Mouse (Mus musculus): ENCODE measurements around the gene Srsf10. TPM values are rescaled to one million over a fixed set of nuclear protein-coding genes. Genes with fewer than 3 reads are reported as not detected.

The Srsf10 gene
- total and polyA plus RNA-seq, 3 experiments, result 241 to 418 (median 299) TPM

DNA sequence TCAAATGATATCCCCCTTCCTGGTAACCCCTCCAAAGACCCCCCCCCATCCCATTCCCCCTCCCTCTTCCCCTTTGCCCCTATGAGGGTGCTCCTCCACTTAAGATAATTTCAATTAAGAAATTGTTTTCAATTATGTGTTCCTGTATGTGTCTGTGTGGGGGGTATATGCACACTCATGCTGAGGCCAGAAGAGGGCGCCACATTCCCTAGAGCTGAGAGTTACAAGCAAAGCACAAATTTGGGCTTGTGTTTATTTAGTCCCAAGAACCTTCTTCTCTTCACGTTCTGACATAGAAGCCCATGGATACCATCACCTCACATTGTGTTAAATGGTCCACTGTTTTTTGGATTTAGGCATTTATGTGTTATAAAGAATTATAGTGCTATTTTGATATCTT lies 32.2 kb upstream of the Srsf10 start:
- DNase-seq (ENCODE audit: low spot score), result no peak
- H3K36me3 ChIP-seq (replicated peaks), result no peaks in the 10 kb centered on the region
- H3K4me1 ChIP-seq (ENCODE audit: insufficient read depth, low read depth, low read length), result no peaks in the 10 kb centered on the region
- no peak overlapping the region for H3K4me3 ChIP-seq (ENCODE audit: low read depth, low read length)
- peaks cover 13% of the 10 kb centered on the region; the same call in 1 of the 2 replicates for H3K27me3 ChIP-seq (ENCODE audit: insufficient read depth, low read length)
- 0 out of 2 replicates have a peak, but pooled peaks have one; percentile 4 for TF ChIP-seq CTCF (IDR thresholded peaks at IDR 0.05; ENCODE audit: low read depth, low read length)
- TF ChIP-seq POLR2AphosphoS5 (IDR thresholded peaks at IDR 0.05; ENCODE audit: insufficient replicate concordance, low read depth, low read length), result no peak
- no peak for ATAC-seq (ENCODE audit: extremely low read depth, insufficient number of reproducible peaks, low FRiP score, poor library complexity, severe bottlenecking)
- H3K9me3 ChIP-seq (replicated peaks), result no peaks in the 10 kb centered on the region

DNA sequence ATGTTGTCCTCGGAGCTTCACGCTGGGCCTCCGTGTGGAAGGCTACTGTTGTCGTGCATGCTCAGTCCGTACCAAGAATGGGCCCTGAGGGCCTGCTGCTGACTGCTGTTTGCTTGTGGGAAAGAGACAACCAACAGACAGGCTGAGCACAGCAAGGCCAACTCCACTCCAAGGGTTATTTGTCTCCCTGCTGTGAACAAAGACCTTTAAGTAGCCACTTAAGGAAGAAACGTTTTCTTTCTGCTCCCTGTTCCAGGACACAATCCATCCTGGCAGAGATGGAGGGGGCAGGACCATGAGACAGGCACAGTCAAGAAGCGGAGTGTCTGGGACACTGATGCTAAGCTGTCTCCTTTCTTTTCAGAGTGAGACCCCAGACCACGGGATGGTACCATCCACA lies 31.3 kb upstream of the Srsf10 start:
- no peak overlapping the region for H3K4me3 ChIP-seq (ENCODE audit: low read depth, low read length)
- H3K27me3 ChIP-seq (ENCODE audit: insufficient read depth, low read length), result peaks cover 16% of the 10 kb centered on the region
- H3K9me3 ChIP-seq (replicated peaks), result no peaks in the 10 kb centered on the region
- TF ChIP-seq POLR2AphosphoS5 (IDR thresholded peaks at IDR 0.05; ENCODE audit: insufficient replicate concordance, low read depth, low read length) (no peak), TAL1 (conservative IDR thresholded peaks at IDR 0.05; ENCODE audit: low read depth, low read length) (no peak), GATA1 (IDR thresholded peaks at IDR 0.05; ENCODE audit: borderline replicate concordance, low read length) (no peak), CTCF (IDR thresholded peaks at IDR 0.05; ENCODE audit: low read depth, low read length) (no peak), GATA2 (IDR thresholded peaks at IDR 0.05; ENCODE audit: borderline replicate concordance, low read depth, low read length) (no peak)
- H3K4me1 ChIP-seq (ENCODE audit: insufficient read depth, low read depth, low read length), result no peaks in the 10 kb centered on the region
- no peaks in the 10 kb centered on the region for H3K36me3 ChIP-seq (replicated peaks)
- no peak for ATAC-seq (ENCODE audit: extremely low read depth, insufficient number of reproducible peaks, low FRiP score, poor library complexity, severe bottlenecking)
- no peak for DNase-seq (ENCODE audit: low spot score)

DNA sequence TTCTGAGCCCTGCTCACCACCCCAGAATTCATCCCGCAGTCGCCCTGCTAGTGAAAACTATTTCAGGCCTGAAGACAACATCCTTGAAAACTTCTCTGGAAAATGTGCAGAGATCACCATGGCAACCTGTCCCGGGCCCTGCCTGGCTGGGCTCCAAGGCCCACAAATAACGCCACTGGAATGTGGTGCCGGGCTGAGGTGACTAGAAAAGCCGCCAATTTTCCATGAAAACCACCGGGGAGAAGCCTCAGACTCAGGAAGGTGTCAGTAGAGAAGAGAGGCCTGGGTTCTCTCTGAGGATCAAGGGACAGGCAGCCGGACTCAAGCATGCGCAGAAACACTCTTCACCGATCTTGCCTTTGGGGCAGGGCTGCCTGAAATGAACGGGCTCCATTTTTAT lies 27.1 kb upstream of the Srsf10 start:
- Histone ChIP-seq H3K27me3 (ENCODE audit: insufficient read depth, low read length) (peaks cover 9% of the 10 kb centered on the region), H3K9me3 (replicated peaks) (no peaks in the 10 kb centered on the region), H3K4me3 (ENCODE audit: low read depth, low read length) (no peak overlapping the region), H3K4me1 (ENCODE audit: insufficient read depth, low read depth, low read length) (no peaks in the 10 kb centered on the region), H3K36me3 (replicated peaks) (no peaks in the 10 kb centered on the region)
- TF ChIP-seq CTCF (IDR thresholded peaks at IDR 0.05; ENCODE audit: low read depth, low read length), result no peak
- TF ChIP-seq TAL1 (conservative IDR thresholded peaks at IDR 0.05; ENCODE audit: low read depth, low read length), result no peak
- no peak for TF ChIP-seq GATA2 (IDR thresholded peaks at IDR 0.05; ENCODE audit: borderline replicate concordance, low read depth, low read length)
- TF ChIP-seq GATA1 (IDR thresholded peaks at IDR 0.05; ENCODE audit: borderline replicate concordance, low read length), result no peak
- TF ChIP-seq POLR2AphosphoS5 (IDR thresholded peaks at IDR 0.05; ENCODE audit: insufficient replicate concordance, low read depth, low read length), result no peak
- ATAC-seq (ENCODE audit: extremely low read depth, insufficient number of reproducible peaks, low FRiP score, poor library complexity, severe bottlenecking) (no peak), DNase-seq (ENCODE audit: low spot score) (no peak)

DNA sequence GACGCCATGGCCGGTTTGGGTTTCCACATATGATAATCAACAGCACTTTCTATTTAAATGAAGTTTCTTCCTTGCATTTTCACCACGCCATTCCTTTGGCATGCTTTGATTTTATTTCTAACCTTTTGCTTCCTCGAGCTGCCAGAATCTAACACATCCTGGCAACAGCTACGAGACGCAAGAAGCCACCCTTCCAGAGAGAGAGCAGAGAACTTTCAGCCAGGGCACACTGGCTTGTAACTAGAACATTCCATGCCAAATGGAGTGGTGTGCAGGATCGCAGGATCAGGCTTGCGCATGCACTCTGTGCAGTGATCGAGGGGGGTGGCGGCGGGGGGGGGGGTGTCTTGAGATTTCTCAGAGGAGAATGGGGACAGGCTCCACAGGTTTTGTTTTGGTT lies 23.5 kb upstream of the Srsf10 start:
- Histone ChIP-seq H3K9me3 (replicated peaks) (no peaks in the 10 kb centered on the region), H3K4me3 (ENCODE audit: low read depth, low read length) (no peak overlapping the region), H3K4me1 (ENCODE audit: insufficient read depth, low read depth, low read length) (no peaks in the 10 kb centered on the region), H3K36me3 (replicated peaks) (no peaks in the 10 kb centered on the region), H3K27me3 (ENCODE audit: insufficient read depth, low read length) (peaks cover 14% of the 10 kb centered on the region)
- DNase-seq (ENCODE audit: low spot score) (no peak), ATAC-seq (ENCODE audit: extremely low read depth, insufficient number of reproducible peaks, low FRiP score, poor library complexity, severe bottlenecking) (no peak)
- TF ChIP-seq TAL1 (conservative IDR thresholded peaks at IDR 0.05; ENCODE audit: low read depth, low read length) (no peak), POLR2AphosphoS5 (IDR thresholded peaks at IDR 0.05; ENCODE audit: insufficient replicate concordance, low read depth, low read length) (no peak), CTCF (IDR thresholded peaks at IDR 0.05; ENCODE audit: low read depth, low read length) (no peak), GATA2 (IDR thresholded peaks at IDR 0.05; ENCODE audit: borderline replicate concordance, low read depth, low read length) (no peak), GATA1 (IDR thresholded peaks at IDR 0.05; ENCODE audit: borderline replicate concordance, low read length) (no peak)

DNA sequence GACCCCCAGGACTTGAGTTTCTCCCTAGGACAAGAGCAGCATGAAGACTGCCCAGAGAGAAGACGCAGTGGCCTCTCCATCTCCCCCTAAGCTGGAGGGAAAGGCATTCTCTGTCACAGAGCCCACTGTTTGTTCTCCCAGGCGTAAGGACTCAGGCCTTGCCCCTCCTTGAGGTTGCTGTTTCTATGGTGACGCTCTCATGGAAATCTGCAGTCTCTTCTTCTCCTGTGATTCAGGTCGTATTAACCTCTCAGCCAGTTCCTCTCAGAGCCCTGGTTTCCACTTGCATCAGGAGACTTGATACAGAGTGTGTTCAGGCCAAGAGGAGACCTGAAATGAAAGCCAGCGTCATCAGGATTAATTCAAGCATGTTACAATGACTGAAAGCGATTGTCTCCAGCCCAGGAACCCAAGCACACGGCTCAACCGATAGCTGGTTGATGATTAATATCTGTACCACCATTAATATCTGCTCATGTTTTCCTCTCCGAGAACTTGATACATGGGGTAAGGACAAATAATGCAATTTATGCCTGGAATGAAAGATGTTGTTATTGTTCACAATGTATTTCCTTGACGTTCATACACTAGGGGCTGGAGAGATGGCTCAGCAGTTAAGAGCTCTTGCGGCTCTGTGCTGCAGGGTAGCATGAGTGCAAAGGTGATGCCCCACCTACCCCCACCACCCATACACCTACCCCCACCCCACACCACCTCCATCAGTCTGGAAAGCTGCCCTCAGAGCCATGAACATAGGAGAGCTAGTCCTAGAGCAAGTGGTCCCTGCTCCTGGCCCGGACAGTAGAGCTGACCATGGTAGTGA lies 22.0 kb upstream of the Srsf10 start:
- TF ChIP-seq TAL1 (conservative IDR thresholded peaks at IDR 0.05; ENCODE audit: low read depth, low read length) (no peak), CTCF (IDR thresholded peaks at IDR 0.05; ENCODE audit: low read depth, low read length) (no peak), POLR2AphosphoS5 (IDR thresholded peaks at IDR 0.05; ENCODE audit: insufficient replicate concordance, low read depth, low read length) (no peak), GATA2 (IDR thresholded peaks at IDR 0.05; ENCODE audit: borderline replicate concordance, low read depth, low read length) (no peak), GATA1 (IDR thresholded peaks at IDR 0.05; ENCODE audit: borderline replicate concordance, low read length) (no peak)
- no peak for ATAC-seq (ENCODE audit: extremely low read depth, insufficient number of reproducible peaks, low FRiP score, poor library complexity, severe bottlenecking)
- Histone ChIP-seq H3K4me1 (ENCODE audit: insufficient read depth, low read depth, low read length) (no peaks in the 10 kb centered on the region), H3K36me3 (replicated peaks) (no peaks in the 10 kb centered on the region), H3K4me3 (ENCODE audit: low read depth, low read length) (no peak overlapping the region), H3K9me3 (replicated peaks) (no peaks in the 10 kb centered on the region), H3K27me3 (ENCODE audit: insufficient read depth, low read length) (peaks cover 18% of the 10 kb centered on the region)
- DNase-seq (ENCODE audit: low spot score), result no peak

DNA sequence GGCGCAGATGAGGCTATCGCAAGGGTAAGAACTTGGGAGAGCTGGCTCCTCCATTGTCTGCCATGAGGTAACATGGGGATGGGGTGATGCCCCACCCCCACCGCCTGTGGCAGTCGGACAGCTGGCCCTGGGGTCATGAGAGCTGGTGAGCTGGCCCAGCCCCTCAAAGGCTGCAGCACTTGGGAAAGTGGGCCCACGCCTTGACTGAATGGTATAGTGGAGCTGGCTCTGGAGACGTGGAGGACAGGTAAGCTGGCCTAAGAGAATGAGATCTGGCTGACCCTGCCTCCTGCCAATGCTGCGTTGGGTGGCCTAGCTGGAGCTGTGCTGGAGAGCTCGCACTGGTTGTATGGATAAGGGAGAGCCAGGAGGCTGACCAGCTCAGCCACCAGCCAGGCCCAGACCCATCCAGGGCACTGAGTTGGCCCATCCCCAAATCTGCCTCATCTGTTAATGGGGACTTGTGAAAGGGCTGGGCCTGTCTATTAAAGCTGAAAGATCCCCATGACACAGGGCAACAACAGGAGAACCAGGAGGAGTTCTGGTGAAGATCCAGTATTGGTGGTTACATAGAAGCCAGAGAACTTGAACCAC lies 21.3 kb upstream of the Srsf10 start:
- DNase-seq (ENCODE audit: low spot score) (no peak), ATAC-seq (ENCODE audit: extremely low read depth, insufficient number of reproducible peaks, low FRiP score, poor library complexity, severe bottlenecking) (no peak)
- H3K4me1 ChIP-seq (ENCODE audit: insufficient read depth, low read depth, low read length), result no peaks in the 10 kb centered on the region

More for the DNA sequence above, 21.3 kb upstream of the Srsf10 start:
- TF ChIP-seq GATA2 (IDR thresholded peaks at IDR 0.05; ENCODE audit: borderline replicate concordance, low read depth, low read length) (no peak), GATA1 (IDR thresholded peaks at IDR 0.05; ENCODE audit: borderline replicate concordance, low read length) (no peak), TAL1 (conservative IDR thresholded peaks at IDR 0.05; ENCODE audit: low read depth, low read length) (no peak), POLR2AphosphoS5 (IDR thresholded peaks at IDR 0.05; ENCODE audit: insufficient replicate concordance, low read depth, low read length) (no peak), CTCF (IDR thresholded peaks at IDR 0.05; ENCODE audit: low read depth, low read length) (no peak)
- Histone ChIP-seq H3K36me3 (replicated peaks) (no peaks in the 10 kb centered on the region), H3K4me3 (ENCODE audit: low read depth, low read length) (no peak overlapping the region), H3K27me3 (ENCODE audit: insufficient read depth, low read length) (peaks cover 19% of the 10 kb centered on the region), H3K9me3 (replicated peaks) (no peaks in the 10 kb centered on the region)
